Mouse (Mus musculus): ENCODE measurements at regions not wholly inside any gene's neighbourhood (a gene's known extent, or its start where the extent isn't known, plus 50 kb on each side); places are given as distances from the start of the nearest gene placed in this dataset.

DNA sequence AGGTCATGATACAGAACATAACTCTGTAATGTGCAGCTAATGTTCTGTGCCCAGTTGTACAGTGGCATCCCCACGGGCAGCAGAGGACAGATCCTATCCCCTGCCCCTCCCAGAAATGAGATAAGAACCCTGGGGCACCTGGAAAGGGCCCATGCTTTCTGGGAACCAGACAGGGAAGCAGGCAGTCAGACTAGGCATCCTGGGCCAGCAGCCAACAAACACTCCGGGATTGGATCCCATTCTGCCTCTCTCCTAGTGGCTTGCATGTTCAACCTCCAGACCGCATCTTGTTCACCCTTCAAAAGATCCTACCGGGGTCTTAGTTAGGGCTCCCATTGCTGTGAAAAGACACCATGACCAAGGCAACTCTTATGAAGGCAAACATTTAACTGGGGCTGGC lies 229.0 kb upstream of the Rpl38 start:
- DNase-seq (ENCODE audit: low spot score) = no peak
- H3K36me3 ChIP-seq = no peaks in the 10 kb centered on the region
- H3K9me3 ChIP-seq (replicated peaks) = no peaks in the 10 kb centered on the region
- no peak overlapping the region for H3K27ac ChIP-seq
- peaks cover 51% of the 10 kb centered on the region for H3K27me3 ChIP-seq (ENCODE audit: low read depth, poor library complexity, severe bottlenecking)
- no peak overlapping the region for H3K4me3 ChIP-seq
- 92% methylated on average over 4 of the region's 4 CpGs for WGBS
- H3K4me1 ChIP-seq = peaks cover 7% of the 10 kb centered on the region

DNA sequence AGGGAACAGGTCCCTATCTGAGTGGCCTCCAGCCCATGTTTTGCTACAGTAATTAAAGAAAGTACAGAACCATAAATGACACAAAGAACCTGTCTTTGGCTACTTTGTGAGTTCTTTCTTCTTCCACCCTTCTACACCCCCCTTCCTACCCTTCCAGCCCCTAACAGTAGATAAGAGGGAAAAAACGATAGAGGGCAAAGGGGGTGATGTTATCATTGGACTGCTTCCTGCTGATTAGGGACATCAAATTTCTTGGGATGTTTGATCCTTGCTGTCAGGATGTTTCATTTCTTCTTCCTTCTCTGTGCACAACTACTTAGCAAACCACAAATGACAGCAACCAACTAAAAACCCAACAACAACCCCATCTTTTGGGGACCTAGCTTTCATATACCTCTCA lies 232.5 kb upstream of the Rpl38 start:
- 71% methylated on average over 1 of the region's 1 CpGs for WGBS

DNA sequence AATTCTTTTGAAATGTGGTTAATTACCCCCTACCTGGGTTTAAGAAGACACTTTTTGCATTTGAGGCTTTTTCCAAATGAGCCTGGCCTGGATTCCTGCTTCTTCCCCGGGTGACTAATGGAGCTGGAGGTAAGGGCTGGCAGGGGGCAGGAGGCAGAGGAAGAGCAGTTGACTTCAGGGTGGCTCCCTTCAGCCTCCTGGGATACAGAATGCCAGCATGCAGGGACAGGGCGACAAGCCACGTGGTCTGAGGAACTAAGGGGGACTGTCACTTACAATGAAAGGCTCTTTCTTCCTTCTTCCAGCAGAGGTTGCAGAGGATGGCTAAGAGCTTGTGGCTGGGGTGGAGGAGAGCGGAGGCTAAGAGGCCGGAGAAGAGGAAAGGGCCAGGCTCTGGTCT lies 234.8 kb upstream of the Rpl38 start:
- 0 out of 2 replicates have a peak overlapping the region, but pooled peaks have one; percentile 34 for H3K27ac ChIP-seq
- peaks cover 32% of the 10 kb centered on the region for H3K27me3 ChIP-seq (ENCODE audit: low read depth, poor library complexity, severe bottlenecking)
- DNase-seq (ENCODE audit: low spot score) = no peak
- peaks cover 15% of the 10 kb centered on the region for H3K4me1 ChIP-seq
- no peaks in the 10 kb centered on the region for H3K9me3 ChIP-seq (replicated peaks)
- no peaks in the 10 kb centered on the region for H3K36me3 ChIP-seq
- no peak overlapping the region for H3K4me3 ChIP-seq
- WGBS = 19% methylated on average over 5 of the region's 5 CpGs

More for the DNA sequence above, 232.5 kb upstream of the Rpl38 start:
- no peak for DNase-seq (ENCODE audit: low spot score)
- no peaks in the 10 kb centered on the region for H3K9me3 ChIP-seq (replicated peaks)
- no peaks in the 10 kb centered on the region for H3K36me3 ChIP-seq
- H3K27me3 ChIP-seq (ENCODE audit: low read depth, poor library complexity, severe bottlenecking) = peaks cover 43% of the 10 kb centered on the region
- H3K4me1 ChIP-seq = peaks cover 7% of the 10 kb centered on the region
- no peak overlapping the region for H3K27ac ChIP-seq
- no peak overlapping the region for H3K4me3 ChIP-seq

DNA sequence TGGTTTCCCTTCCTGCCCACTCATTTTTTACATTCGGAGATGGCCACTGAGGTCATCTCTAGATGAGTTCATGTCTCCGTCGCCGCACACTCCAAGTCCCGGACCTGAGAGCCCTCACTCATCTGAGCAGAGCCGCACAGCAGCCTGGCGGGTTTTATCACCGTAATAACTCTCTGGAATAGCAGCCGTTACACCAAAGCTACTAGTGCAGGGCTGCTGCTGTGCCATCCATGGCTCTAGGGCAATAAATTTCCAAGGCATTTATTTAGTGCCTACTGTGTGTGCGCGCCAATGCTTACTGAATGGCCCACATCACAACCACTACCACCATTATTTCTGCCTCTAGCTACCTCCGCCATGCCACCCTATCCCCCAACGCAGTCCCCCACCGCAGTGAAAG lies 242.9 kb upstream of the Rpl38 start:
- 76% methylated on average over 14 of the region's 14 CpGs for WGBS
- Histone ChIP-seq H3K4me3 (no peak overlapping the region), H3K27me3 (ENCODE audit: low read depth, poor library complexity, severe bottlenecking) (peaks cover 11% of the 10 kb centered on the region; the same call in 1 of the 2 replicates), H3K4me1 (peaks cover 8% of the 10 kb centered on the region; the same call in 1 of the 2 replicates), H3K36me3 (no peaks in the 10 kb centered on the region), H3K27ac (no peak overlapping the region), H3K9me3 (replicated peaks) (no peaks in the 10 kb centered on the region)
- DNase-seq (ENCODE audit: low spot score) = no peak

DNA sequence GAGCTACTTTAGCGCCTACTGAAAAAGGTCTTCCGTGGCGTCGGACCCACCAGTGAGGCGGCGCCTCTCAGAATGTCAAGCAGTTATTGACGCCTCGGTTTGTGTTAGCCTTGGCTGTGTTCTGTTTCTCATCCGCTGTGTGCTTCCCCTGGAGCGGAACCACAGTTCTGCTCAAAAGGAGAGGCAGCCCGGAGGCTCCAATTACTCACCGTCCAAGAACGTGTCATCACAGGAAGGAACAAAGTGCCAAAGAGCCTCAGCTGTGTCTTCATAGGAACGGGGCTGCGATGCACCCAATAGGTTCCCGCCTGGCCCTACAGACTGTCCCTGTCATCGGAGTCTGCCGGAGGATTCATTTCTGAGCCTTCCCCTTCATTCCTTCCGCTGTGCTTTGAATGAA lies 245.0 kb upstream of the Rpl38 start:
- Histone ChIP-seq H3K4me3 (no peak overlapping the region), H3K4me1 (no peaks in the 10 kb centered on the region), H3K27ac (no peak overlapping the region), H3K27me3 (ENCODE audit: low read depth, poor library complexity, severe bottlenecking) (peaks cover 8% of the 10 kb centered on the region; the same call in 1 of the 2 replicates), H3K36me3 (no peaks in the 10 kb centered on the region), H3K9me3 (replicated peaks) (no peaks in the 10 kb centered on the region)
- WGBS = 84% methylated on average over 19 of the region's 19 CpGs
- no peak for DNase-seq (ENCODE audit: low spot score)

DNA sequence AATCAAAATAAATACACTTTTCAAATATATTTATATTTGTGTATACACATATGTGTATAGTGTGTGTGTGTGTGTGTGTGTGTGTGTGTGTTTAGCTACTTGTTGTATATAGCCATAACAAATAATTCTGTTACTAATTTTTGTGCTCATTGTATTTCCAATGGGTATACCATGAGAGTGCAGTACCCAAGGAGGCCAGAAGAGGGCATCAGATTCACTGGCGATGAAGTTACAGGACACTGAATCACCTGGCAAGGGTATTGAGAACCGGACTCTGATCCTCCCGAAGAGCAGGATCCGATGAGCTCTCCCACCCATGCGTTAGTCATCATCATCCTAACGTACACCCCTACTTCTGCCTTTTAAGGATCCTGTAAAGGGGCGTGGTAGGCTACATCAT lies 249.3 kb upstream of the Rpl38 start:
- 84% methylated on average over 7 of the region's 7 CpGs for WGBS
- no peaks in the 10 kb centered on the region for H3K27me3 ChIP-seq (ENCODE audit: low read depth, poor library complexity, severe bottlenecking)
- no peak overlapping the region for H3K4me3 ChIP-seq
- H3K4me1 ChIP-seq = no peaks in the 10 kb centered on the region
- no peaks in the 10 kb centered on the region for H3K36me3 ChIP-seq
- H3K27ac ChIP-seq = no peak overlapping the region
- DNase-seq (ENCODE audit: low spot score) = no peak
- no peaks in the 10 kb centered on the region for H3K9me3 ChIP-seq (replicated peaks)

DNA sequence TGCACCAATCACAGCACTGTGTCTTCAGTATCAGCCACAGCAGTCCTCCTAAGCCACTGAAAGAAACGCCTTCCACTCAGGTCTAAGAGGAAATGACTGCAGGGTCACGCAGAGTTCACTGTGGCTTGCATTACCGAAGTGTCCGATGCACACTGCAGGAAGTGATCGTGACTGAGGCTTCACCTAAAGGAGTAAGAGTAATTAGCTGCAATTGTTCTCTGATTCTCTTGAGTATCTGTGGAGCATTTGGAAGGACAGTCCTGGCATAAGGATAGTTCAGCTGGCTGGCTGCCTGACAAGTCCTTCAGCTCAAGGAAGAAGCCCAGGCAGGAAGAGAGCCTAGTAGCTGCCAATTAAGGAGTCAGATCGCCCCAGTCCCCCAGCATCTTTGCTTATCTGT lies 252.2 kb upstream of the Rpl38 start:
- Histone ChIP-seq H3K4me3 (no peak overlapping the region), H3K9me3 (replicated peaks) (no peaks in the 10 kb centered on the region), H3K36me3 (no peaks in the 10 kb centered on the region), H3K27me3 (ENCODE audit: low read depth, poor library complexity, severe bottlenecking) (no peaks in the 10 kb centered on the region), H3K4me1 (no peaks in the 10 kb centered on the region), H3K27ac (no peak overlapping the region)
- 75% methylated on average over 6 of the region's 6 CpGs for WGBS
- DNase-seq (ENCODE audit: low spot score) = no peak

DNA sequence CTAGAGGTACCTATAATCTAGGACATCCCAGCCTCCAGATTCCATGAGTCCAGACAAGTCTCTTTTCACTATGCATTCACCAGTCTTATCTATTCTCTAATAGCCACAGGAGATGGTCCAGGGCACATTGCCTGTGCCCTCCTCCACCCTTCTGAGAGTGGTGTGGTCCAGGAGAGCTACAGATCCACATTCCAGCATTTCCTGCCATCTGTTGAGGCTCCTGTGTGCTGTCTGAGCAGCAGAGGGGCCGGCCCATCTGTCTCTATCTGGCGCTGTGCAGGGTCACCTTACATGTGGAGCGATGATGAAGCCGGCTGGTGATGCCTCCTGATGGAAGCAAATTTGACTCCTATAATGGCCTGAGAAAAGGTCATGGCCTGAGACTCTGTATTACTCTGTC lies 263.9 kb upstream of the Rpl38 start:
- H3K27ac ChIP-seq = no peak overlapping the region
- no peak overlapping the region for H3K4me3 ChIP-seq
- no peaks in the 10 kb centered on the region for H3K9me3 ChIP-seq (replicated peaks)
- H3K27me3 ChIP-seq (ENCODE audit: low read depth, poor library complexity, severe bottlenecking) = peaks cover 5% of the 10 kb centered on the region; the same call in 1 of the 2 replicates
- DNase-seq (ENCODE audit: low spot score) = no peak
- WGBS = 23% methylated on average over 4 of the region's 4 CpGs
- H3K36me3 ChIP-seq = no peaks in the 10 kb centered on the region
- H3K4me1 ChIP-seq = peaks cover 13% of the 10 kb centered on the region

DNA sequence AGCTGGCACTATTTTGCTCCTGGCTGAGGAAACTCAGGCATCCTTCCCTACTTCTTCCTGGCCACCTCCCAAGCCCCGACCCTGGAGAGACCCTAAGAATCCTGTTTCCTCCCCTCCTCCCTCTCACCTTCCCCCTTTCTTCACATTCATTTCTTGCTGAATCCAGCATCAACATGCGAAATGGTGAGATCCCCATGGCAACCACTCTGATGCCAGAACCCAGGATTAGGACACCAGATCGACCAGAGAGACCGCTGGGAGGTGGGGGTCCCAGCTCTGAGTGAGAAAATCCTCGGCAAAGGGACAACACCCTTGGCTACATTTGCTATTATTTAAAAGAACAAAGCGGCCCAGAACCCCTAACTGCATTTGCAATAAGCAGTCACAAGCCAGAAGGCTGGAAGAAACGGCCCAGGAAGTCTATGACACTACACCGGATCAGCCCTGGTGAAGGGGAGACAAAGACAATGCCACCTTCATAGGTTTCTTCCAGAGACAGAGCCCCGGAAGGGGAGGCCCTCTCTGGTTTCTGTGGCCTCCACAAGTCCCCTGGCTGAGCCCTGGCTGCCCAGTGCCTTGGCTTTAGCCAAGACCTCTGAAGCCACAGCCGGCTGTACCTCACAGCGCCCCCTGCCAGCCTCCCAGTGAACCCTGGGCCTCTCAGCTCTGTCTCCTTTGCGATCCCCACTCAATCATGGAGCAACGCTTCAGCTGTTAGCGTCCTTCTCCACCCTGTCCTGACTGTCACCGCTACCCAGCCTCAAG lies 265.6 kb upstream of the Rpl38 start:
- no peaks in the 10 kb centered on the region for H3K36me3 ChIP-seq
- peak; percentile 56 for DNase-seq (ENCODE audit: low spot score)
- peaks cover 5% of the 10 kb centered on the region; the same call in 1 of the 2 replicates for H3K27me3 ChIP-seq (ENCODE audit: low read depth, poor library complexity, severe bottlenecking)
- 0 out of 2 replicates have a peak overlapping the region, but pooled peaks have one; percentile 33 for H3K27ac ChIP-seq
- H3K9me3 ChIP-seq (replicated peaks) = no peaks in the 10 kb centered on the region
- H3K4me3 ChIP-seq = no peak overlapping the region
- 33% methylated on average over 15 of the region's 15 CpGs for WGBS
- H3K4me1 ChIP-seq = peaks cover 13% of the 10 kb centered on the region

DNA sequence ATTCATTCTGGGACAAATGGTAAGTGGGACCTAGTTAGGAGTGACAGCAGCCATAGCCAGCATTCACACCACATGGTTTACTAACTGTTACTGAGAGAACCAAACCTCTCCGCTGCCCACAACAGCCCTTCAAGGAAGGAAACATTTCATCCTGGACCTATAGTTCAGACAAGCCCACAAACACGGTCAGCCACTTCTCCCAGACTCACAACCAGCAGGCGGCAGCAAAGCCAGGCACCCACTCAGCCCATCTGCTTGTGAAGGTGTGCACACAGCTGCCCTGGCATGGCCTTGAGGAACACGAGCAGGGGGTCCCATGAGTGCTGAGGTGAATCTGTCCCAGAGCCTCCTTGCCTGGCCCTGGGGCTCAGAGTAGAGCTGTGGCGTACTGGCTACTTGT lies 267.6 kb upstream of the Rpl38 start:
- no peak for DNase-seq (ENCODE audit: low spot score)
- 64% methylated on average over 5 of the region's 5 CpGs for WGBS
- no peak overlapping the region for H3K27ac ChIP-seq

DNA sequence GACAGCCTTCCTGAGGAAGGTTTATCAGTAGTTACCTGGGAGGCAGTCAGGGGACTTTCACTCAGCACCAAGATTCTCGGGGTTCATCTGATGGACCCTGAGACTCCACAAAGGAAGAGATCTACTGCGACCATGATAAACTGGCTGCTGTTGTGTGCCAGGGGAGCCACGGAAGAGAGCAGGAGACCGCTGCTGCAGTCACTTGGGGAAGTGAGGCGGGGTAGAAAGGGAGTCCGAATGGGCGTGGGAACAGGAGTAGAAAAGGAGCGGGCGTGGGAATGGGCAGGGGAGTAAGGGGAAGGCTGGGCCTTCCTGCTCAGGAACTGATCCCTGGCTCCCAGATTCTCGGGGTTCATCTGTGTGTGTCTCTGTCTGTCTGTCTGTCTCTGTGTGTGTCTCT lies 276.2 kb upstream of the Rpl38 start:
- H3K9me3 ChIP-seq (replicated peaks) = no peaks in the 10 kb centered on the region
- 83% methylated on average over 10 of the region's 10 CpGs for WGBS
- no peak for DNase-seq (ENCODE audit: low spot score)

More for the DNA sequence above, 267.6 kb upstream of the Rpl38 start:
- Histone ChIP-seq H3K36me3 (no peaks in the 10 kb centered on the region), H3K4me3 (no peak overlapping the region), H3K4me1 (peaks cover 13% of the 10 kb centered on the region), H3K27me3 (ENCODE audit: low read depth, poor library complexity, severe bottlenecking) (peaks cover 3% of the 10 kb centered on the region; the same call in 1 of the 2 replicates), H3K9me3 (replicated peaks) (no peaks in the 10 kb centered on the region)

DNA sequence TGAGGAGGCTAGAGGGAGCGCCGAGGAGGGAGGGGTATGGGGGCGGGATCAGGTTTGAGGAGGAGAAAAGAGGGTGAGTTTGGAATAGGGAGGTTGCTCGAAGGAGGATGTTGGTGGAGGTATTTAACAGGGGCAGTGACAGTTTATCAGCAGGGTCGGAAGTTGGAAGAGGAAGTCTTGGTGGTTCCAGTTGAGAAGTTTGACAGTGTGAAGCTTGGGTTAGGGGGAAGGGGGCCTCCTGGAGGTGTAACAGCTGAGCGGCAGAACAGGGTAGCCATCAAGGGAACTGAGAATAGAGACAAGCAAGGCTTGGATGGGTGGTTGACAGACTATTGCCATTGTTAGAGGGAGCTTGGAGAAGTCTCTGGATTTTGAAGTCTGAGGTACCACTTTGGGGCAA lies 276.8 kb upstream of the Rpl38 start:
- 57% methylated on average over 6 of the region's 6 CpGs for WGBS
- no peaks in the 10 kb centered on the region for H3K4me1 ChIP-seq
- no peak overlapping the region for H3K4me3 ChIP-seq
- DNase-seq (ENCODE audit: low spot score) = no peak
- no peaks in the 10 kb centered on the region for H3K9me3 ChIP-seq (replicated peaks)
- H3K36me3 ChIP-seq = no peaks in the 10 kb centered on the region
- no peaks in the 10 kb centered on the region for H3K27me3 ChIP-seq (ENCODE audit: low read depth, poor library complexity, severe bottlenecking)
- no peak overlapping the region for H3K27ac ChIP-seq

More for the DNA sequence above, 276.2 kb upstream of the Rpl38 start:
- H3K27ac ChIP-seq = no peak overlapping the region
- no peaks in the 10 kb centered on the region for H3K4me1 ChIP-seq
- H3K36me3 ChIP-seq = no peaks in the 10 kb centered on the region
- H3K4me3 ChIP-seq = no peak overlapping the region
- H3K27me3 ChIP-seq (ENCODE audit: low read depth, poor library complexity, severe bottlenecking) = no peaks in the 10 kb centered on the region

DNA sequence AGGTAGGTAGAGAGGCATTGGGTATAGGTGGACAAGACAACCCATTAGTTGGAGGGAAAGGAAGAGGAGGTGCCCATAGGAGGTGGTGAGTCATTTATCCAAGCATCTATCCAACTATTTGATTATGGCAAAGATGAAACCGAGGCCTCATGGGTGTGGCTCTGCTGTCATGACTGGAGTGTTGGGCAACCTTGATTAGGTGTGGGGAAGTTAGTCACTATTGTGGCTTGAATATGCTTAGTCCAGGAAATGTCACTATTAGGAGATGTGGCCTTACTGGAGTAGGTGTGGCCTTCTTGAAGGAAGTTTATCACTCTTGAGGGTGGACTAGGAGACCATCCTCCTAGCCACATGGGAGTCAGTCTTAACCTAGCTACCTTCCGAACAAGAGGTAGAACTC lies 281.2 kb upstream of the Rpl38 start:
- DNase-seq (ENCODE audit: low spot score) = no peak
- no peaks in the 10 kb centered on the region for H3K9me3 ChIP-seq (replicated peaks)
- no peak overlapping the region for H3K27ac ChIP-seq
- no peaks in the 10 kb centered on the region for H3K36me3 ChIP-seq
- WGBS = 91% methylated on average over 2 of the region's 2 CpGs
- peaks cover 6% of the 10 kb centered on the region; the same call in 1 of the 2 replicates for H3K4me1 ChIP-seq
- no peaks in the 10 kb centered on the region for H3K27me3 ChIP-seq (ENCODE audit: low read depth, poor library complexity, severe bottlenecking)
- no peak overlapping the region for H3K4me3 ChIP-seq
